Mouse (Mus musculus): ENCODE data around the gene Tmem125.
"Not testable (repeated sequence)": the region's sequence is repeated elsewhere in the genome, so short reads cannot be mapped to it uniquely, and the experiment has no call there.

The Tmem125 gene

GRCm38 (mm10) chr4:118537801-118538200 lies 6.0 kb downstream of the Tmem125 start:
- DNase-seq (ENCODE audit: low spot score in 2 of 2) = no peak

- no peak for DNase-seq (ENCODE audit: low spot score in 2 of 2)
Observed at GRCm38 (mm10) chr4:118535610-118536009, 8.2 kb downstream of the Tmem125 start.

GRCm38 (mm10) chr4:118533605-118534004 lies 10.2 kb downstream of the Tmem125 start:
- no peak for DNase-seq (ENCODE audit: low spot score in 2 of 2)

- no peak for DNase-seq (ENCODE audit: low spot score in 2 of 2)
Observed at GRCm38 (mm10) chr4:118533156-118533555, 10.7 kb downstream of the Tmem125 start.

GRCm38 (mm10) chr4:118532663-118533062 lies 11.2 kb downstream of the Tmem125 start:
- DNase-seq (ENCODE audit: low spot score in 2 of 2) = no peak

GRCm38 (mm10) chr4:118527720-118528119 lies 16.1 kb downstream of the Tmem125 start:
- DNase-seq (ENCODE audit: low spot score in 2 of 2) = no peak

- DNase-seq (ENCODE audit: low spot score in 2 of 2) = no peak
Observed at GRCm38 (mm10) chr4:118527335-118527681, 16.5 kb downstream of the Tmem125 start.

GRCm38 (mm10) chr4:118526408-118527334 lies 17.2 kb downstream of the Tmem125 start, which contains the start of gene 2610528J11Rik:
2610528J11Rik (plus strand) TSS chr4:118526999.
- DNase-seq (ENCODE audit: low spot score in 2 of 2) = no peak

- DNase-seq (ENCODE audit: low spot score in 2 of 2) = no peak
Observed at GRCm38 (mm10) chr4:118525779-118526178, 18.1 kb downstream of the Tmem125 start.

- DNase-seq (ENCODE audit: low spot score in 2 of 2) = no peak
Observed at GRCm38 (mm10) chr4:118523976-118524375, 19.9 kb downstream of the Tmem125 start.

GRCm38 (mm10) chr4:118522248-118522647 lies 21.6 kb downstream of the Tmem125 start:
- no peak for DNase-seq (ENCODE audit: low spot score in 2 of 2)

- no peak for DNase-seq (ENCODE audit: low spot score in 2 of 2)
Observed at GRCm38 (mm10) chr4:118518208-118518607, 25.6 kb downstream of the Tmem125 start.

- no peak for DNase-seq (ENCODE audit: low spot score in 2 of 2)
Observed at GRCm38 (mm10) chr4:118517497-118518146, 26.2 kb downstream of the Tmem125 start.

GRCm38 (mm10) chr4:118516699-118517496 lies 26.9 kb downstream of the Tmem125 start:
- no peak for DNase-seq (ENCODE audit: low spot score in 2 of 2)

- DNase-seq (ENCODE audit: low spot score in 2 of 2) = no peak
Observed at GRCm38 (mm10) chr4:118509050-118509449, 34.8 kb downstream of the Tmem125 start.

GRCm38 (mm10) chr4:118507171-118507570 lies 36.7 kb downstream of the Tmem125 start:
- DNase-seq (ENCODE audit: low spot score in 2 of 2) = not testable (repeated sequence)

GRCm38 (mm10) chr4:118505551-118505950 lies 38.3 kb downstream of the Tmem125 start:
- DNase-seq (ENCODE audit: low spot score in 2 of 2) = no peak

GRCm38 (mm10) chr4:118500792-118501191 lies 43.1 kb downstream of the Tmem125 start:
- no peak for DNase-seq (ENCODE audit: low spot score in 2 of 2)

- peak in 1 of 2 experiments; percentile 18 for DNase-seq (ENCODE audit: low spot score in 2 of 2)
Observed at GRCm38 (mm10) chr4:118500171-118500724, 43.6 kb downstream of the Tmem125 start.
